Mouse (Mus musculus) hindbrain, postnatal 0 days (tissue): ENCODE measurements around the gene Hecw2. TPM values are rescaled to one million over a fixed set of nuclear protein-coding genes. Genes with fewer than 3 reads are reported as not detected.

ENCODE experiments used
- ATAC-seq: fragments of 200-750 bp; cut with Nextera tagmentation; 2 replicates; pipeline ENCODE4 v1.8.0; 2017; ENCODE audit warnings: mild to moderate bottlenecking, moderate TSS enrichment, moderate library complexity
- DNase-seq: peaks from one replicate; pipeline ENCODE4 v3.0.0-alpha.2; 2015; ENCODE audit warnings: low spot score
- H3K27ac ChIP-seq: fragments of 300-500 bp; sonication (generic); 2 replicates; pipeline ENCODE4 v1.5.1; 2014; ENCODE audit warnings: mild to moderate bottlenecking
- H3K27me3 ChIP-seq: fragments of 300-500 bp; sonication (generic); 2 replicates; pipeline ENCODE4 v1.6.1; 2014; ENCODE audit warnings: low read length, mixed read lengths; ENCODE audit not compliant: insufficient read depth
- H3K36me3 ChIP-seq: fragments of 300-500 bp; sonication (generic); 2 replicates; pipeline ENCODE4 v1.6.1; 2014; ENCODE audit warnings: low read length, mixed read lengths; ENCODE audit not compliant: insufficient read depth
- H3K4me1 ChIP-seq: fragments of 300-500 bp; sonication (generic); 2 replicates; pipeline ENCODE4 v1.6.1; 2014; ENCODE audit warnings: antibody characterized with exemption, low read length, mixed read lengths; ENCODE audit not compliant: insufficient read depth
- H3K4me2 ChIP-seq: fragments of 300-500 bp; sonication (generic); 2 replicates; pipeline ENCODE4 v1.6.1; 2014; ENCODE audit warnings: low read depth, mild to moderate bottlenecking, low read length, moderate library complexity, mixed read lengths
- H3K4me3 ChIP-seq: fragments of 300-500 bp; sonication (generic); 2 replicates; pipeline ENCODE4 v1.5.1; 2014; ENCODE audit warnings: low read length
- H3K9ac ChIP-seq: fragments of 300-500 bp; sonication (generic); replicated peaks from 2 replicates; pipeline ENCODE4 v1.6.1; 2014; ENCODE audit warnings: mild to moderate bottlenecking, low read length, moderate library complexity, mixed read lengths
- H3K9me3 ChIP-seq: fragments of 300-500 bp; sonication (generic); 2 replicates; pipeline ENCODE4 v1.6.1; 2016; ENCODE audit warnings: low read length, mixed read lengths
- CTCF ChIP-seq: IDR thresholded peaks from 2 replicates; pipeline ENCODE4 v1.5.1; 2016; ENCODE audit warnings: antibody characterized with exemption, control low read depth, low read depth
- WGBS: fragments of 180-500 bp; shearing (Covaris S2); extraction: QIAGEN DNeasy Blood & Tissue Kit; methylation state at CpG from one replicate; pipeline ENCODE4 v1.1.7; 2014; 5-methylcytosine and 5-hydroxymethylcytosine counted together
- polyA plus RNA-seq: library from polyadenylated mRNA; unstranded; fragments of >200 nt; fragmentation: Nextera tagmentation; extraction: Ambion mirVana; gene quantifications from 2 replicates; pipeline ENCODE4 v1.2.1, GENCODE M21; 2015
- total RNA-seq: library from RNA; depleted of rRNA; stranded (reverse); fragments of >200 nt; gene quantifications from 2 replicates; pipeline ENCODE4 v1.2.3, GENCODE M21; 2014

Hecw2 gene
- total and polyA plus RNA-seq, 2 experiments from 2014 or later = 6.3 to 21.1 TPM

DNA sequence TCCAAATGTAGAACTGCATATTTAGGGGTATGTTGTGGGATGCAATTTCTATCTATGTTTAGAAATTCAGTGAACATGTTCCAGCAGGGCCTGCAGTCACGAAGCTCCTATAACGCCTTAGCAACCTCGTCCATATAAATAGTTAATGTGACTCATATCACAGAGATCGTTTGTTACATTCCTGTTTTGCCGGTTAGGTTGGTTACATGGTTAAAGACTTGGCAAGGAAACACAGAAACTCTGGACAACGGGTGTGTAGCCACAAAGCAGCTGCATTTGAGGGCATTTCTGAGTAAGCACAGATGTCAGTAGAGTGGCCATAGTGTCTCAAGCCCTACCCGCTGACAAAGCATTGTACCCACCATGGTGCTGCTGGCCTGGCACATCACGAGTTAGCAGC, 349.1 kb downstream of the Hecw2 start:
- no peak for ATAC-seq
- DNase-seq = no peak
- Histone ChIP-seq H3K36me3 (no peaks in the 10 kb centered on the region), H3K9ac (no peak overlapping the region), H3K4me1 (no peaks in the 10 kb centered on the region), H3K4me3 (no peak overlapping the region), H3K27ac (no peak overlapping the region), H3K4me2 (no peak overlapping the region), H3K27me3 (no peaks in the 10 kb centered on the region), H3K9me3 (no peaks in the 10 kb centered on the region)
- no peak for TF ChIP-seq CTCF
- WGBS = 78% methylated on average over 8 of the region's 8 CpGs

DNA sequence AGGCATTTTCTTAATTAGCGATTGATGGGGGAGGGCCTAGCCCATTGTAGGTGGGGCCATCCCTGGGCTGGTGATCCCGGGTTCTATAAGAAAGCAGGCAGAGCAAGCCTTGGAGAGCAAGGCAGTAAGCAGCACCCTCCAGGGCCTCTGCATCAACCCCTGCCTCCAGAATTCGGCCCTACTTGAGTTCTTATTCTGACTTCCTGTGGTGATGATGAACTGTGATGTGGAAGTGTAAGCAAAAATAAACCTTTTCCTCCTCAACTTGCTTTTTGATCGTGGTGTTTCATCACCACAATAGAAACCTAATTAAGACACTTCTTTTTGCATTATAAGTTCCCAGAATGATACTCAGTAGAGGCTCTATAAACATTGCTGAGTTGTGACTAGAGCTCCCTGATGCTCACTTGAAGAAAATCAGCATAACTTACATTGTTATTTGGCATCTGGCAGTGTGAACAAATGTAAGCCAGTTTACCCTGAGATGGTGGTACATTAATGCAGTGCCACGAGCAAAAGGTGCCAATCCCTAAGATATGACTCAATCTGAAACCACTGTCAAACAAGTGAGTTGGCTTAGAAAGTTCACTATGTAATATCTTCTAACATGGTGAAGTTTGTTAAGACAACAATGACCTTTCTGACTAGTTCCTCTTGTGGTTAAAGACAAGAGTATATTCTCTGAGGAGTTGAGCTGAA, 349.9 kb downstream of the Hecw2 start:
- no peaks in the 10 kb centered on the region for H3K4me1 ChIP-seq
- DNase-seq (no peak), ATAC-seq (no peak)
- no peak overlapping the region for H3K27ac ChIP-seq
- H3K4me3 ChIP-seq = no peak overlapping the region
- no peak overlapping the region for H3K4me2 ChIP-seq
- no peaks in the 10 kb centered on the region for H3K27me3 ChIP-seq
- TF ChIP-seq CTCF = no peak
- no peak overlapping the region for H3K9ac ChIP-seq
- no peaks in the 10 kb centered on the region for H3K36me3 ChIP-seq
- 75% methylated on average over 5 of the region's 5 CpGs for WGBS
- no peaks in the 10 kb centered on the region for H3K9me3 ChIP-seq

DNA sequence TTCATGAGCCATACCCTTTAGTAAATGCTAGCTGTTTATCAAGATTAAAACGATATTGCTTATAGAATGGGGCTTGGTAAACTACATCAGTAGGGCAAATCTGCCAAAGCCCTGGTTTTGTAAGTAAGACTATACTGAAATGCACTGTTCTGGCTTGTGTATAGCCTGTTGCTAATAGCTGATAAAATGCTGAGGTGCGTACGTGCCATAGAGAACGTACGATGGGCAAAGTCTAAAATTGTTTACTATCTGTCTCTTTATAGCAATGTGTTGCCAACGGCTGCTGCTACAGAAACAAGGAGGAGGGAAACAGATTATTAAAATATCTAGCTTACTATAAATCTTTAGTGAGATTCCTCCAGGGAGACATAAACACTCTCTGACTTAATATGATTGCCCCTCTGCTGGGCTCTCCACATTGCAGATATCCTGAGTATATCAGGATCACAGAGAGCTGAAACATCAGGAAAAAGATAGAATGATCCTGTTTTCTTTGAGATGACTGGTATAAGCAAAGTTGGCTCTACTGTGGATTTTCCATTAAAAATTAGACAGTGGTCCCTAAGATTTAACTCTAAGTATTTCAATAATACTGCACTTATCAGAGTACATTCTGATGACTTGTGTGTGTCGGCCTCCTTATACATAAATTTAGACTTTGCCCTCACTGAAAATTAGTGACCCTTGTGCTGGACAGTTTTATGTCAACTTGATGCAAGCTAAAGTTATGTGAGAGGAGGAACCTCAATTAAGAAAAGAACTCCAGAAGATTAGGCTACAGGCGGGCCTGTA, 350.6 kb downstream of the Hecw2 start:
- H3K4me3 ChIP-seq = no peak overlapping the region
- ATAC-seq = no peak
- no peak for TF ChIP-seq CTCF
- H3K4me2 ChIP-seq = no peak overlapping the region
- WGBS = 87% methylated on average over 8 of the region's 8 CpGs
- no peak for DNase-seq
- no peaks in the 10 kb centered on the region for H3K27me3 ChIP-seq
- H3K9me3 ChIP-seq = no peaks in the 10 kb centered on the region
- H3K4me1 ChIP-seq = no peaks in the 10 kb centered on the region
- H3K36me3 ChIP-seq = no peaks in the 10 kb centered on the region
- H3K27ac ChIP-seq = no peak overlapping the region
- no peak overlapping the region for H3K9ac ChIP-seq

DNA sequence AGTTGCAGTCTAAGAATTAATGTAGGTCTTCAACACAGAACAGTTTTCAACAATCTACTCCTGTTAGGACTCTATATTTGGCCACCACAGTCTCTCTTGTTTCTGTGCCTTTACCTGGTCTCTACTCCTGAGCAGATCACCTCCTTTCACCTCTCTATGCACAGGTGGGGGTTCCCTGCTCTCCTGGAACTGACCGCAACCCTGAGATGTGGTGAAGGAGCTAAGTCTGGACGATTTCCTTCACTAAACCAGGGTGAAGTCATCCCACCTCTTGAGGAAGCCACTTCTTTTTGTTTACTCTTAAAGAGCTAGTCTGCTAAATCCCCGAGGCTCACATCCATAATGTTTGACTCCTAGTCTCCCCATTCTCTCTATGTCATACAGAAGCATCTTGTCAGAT, 351.9 kb downstream of the Hecw2 start:
- Histone ChIP-seq H3K27ac (no peak overlapping the region), H3K36me3 (no peaks in the 10 kb centered on the region), H3K4me1 (no peaks in the 10 kb centered on the region), H3K9ac (no peak overlapping the region), H3K4me3 (no peak overlapping the region), H3K4me2 (no peak overlapping the region), H3K27me3 (no peaks in the 10 kb centered on the region), H3K9me3 (no peaks in the 10 kb centered on the region)
- no peak for ATAC-seq
- TF ChIP-seq CTCF = no peak
- no peak for DNase-seq
- 81% methylated on average over 3 of the region's 3 CpGs for WGBS

DNA sequence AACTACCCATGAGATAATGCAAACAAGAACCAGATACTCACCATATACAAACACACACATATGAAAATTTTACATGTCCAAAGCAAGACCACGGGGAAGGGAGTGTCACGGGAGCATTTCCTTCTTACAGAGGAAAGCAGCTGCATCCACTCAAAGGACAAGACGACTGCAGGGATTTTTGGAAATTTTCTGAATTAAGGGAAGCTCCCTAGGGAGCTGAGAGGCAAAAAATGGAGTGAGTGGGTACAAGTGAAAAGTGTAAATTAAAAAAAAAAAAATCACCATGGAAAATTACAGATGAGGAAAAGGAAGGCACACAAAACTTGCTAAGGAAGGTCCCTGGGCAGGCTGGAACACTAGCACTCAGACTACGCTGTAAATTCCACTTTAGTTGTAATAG, 353.9 kb downstream of the Hecw2 start:
- 70% methylated on average over 4 of the region's 4 CpGs for WGBS
- H3K9me3 ChIP-seq = no peaks in the 10 kb centered on the region

DNA sequence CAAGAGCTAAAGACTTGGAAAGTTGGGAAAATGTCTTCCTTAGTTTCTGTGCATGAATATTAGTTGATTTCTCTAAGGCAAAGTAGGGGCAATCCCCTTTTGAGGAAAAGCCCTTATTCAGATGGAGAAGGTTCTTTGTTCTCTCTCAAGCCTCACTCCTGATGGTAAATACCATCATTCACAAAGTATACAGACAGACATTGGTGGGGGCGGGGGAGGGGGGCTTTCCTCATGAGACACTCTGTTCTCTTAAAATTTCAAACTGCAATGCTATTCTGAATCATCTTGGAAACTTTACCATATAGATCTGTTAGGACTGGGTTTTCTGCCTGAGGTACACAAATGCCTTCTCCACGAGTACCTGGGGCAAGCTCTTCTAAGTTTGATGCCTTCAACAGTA, 355.6 kb downstream of the Hecw2 start:
- Histone ChIP-seq H3K27me3 (no peaks in the 10 kb centered on the region), H3K9ac (no peak overlapping the region), H3K4me3 (no peak overlapping the region), H3K9me3 (no peaks in the 10 kb centered on the region), H3K27ac (no peak overlapping the region), H3K4me2 (no peak overlapping the region), H3K36me3 (no peaks in the 10 kb centered on the region), H3K4me1 (no peaks in the 10 kb centered on the region)
- DNase-seq (no peak), ATAC-seq (no peak)
- WGBS = 75% methylated on average over 2 of the region's 2 CpGs
- no peak for TF ChIP-seq CTCF

More for the DNA sequence above, 353.9 kb downstream of the Hecw2 start:
- Histone ChIP-seq H3K27ac (no peak overlapping the region), H3K4me3 (no peak overlapping the region), H3K9ac (no peak overlapping the region), H3K36me3 (no peaks in the 10 kb centered on the region), H3K4me2 (no peak overlapping the region), H3K4me1 (no peaks in the 10 kb centered on the region), H3K27me3 (no peaks in the 10 kb centered on the region)
- DNase-seq (no peak), ATAC-seq (no peak)
- TF ChIP-seq CTCF = no peak
